Mouse (Mus musculus): ENCODE measurements around the gene Mrgprf. TPM values are rescaled to one million over a fixed set of nuclear protein-coding genes. Genes with fewer than 3 reads are reported as not detected.

Gene Mrgprf
- polyA plus RNA-seq, 1 experiment = 2.5 TPM

- peak in 1 of 2 experiments; percentile 36 for DNase-seq (ENCODE audit: extremely low spot score in 1 of 2, low spot score in 1 of 2)
Measured at GRCm38 (mm10) chr7:145299562-145300320, 887 bp upstream of the Mrgprf start.

GRCm38 (mm10) chr7:145301008-145301340 is 346 bp downstream of the Mrgprf start:
- DNase-seq (ENCODE audit: extremely low spot score in 1 of 2, low spot score in 1 of 2) = no peak

- DNase-seq (ENCODE audit: extremely low spot score in 1 of 2, low spot score in 1 of 2) = no peak
Measured at GRCm38 (mm10) chr7:145301341-145302005, 845 bp downstream of the Mrgprf start.

GRCm38 (mm10) chr7:145302488-145303285 is 2.1 kb downstream of the Mrgprf start:
- no peak for DNase-seq (ENCODE audit: extremely low spot score in 1 of 2, low spot score in 1 of 2)

- no peak for DNase-seq (ENCODE audit: extremely low spot score in 1 of 2, low spot score in 1 of 2)
Measured at GRCm38 (mm10) chr7:145304153-145304552, 3.5 kb downstream of the Mrgprf start.

- no peak for DNase-seq (ENCODE audit: extremely low spot score in 1 of 2, low spot score in 1 of 2)
Measured at GRCm38 (mm10) chr7:145307636-145308035, 7.0 kb downstream of the Mrgprf start.

GRCm38 (mm10) chr7:145308061-145308675 is 7.5 kb downstream of the Mrgprf start:
- no peak for DNase-seq (ENCODE audit: extremely low spot score in 1 of 2, low spot score in 1 of 2)

GRCm38 (mm10) chr7:145308866-145309265 is 8.2 kb downstream of the Mrgprf start:
- DNase-seq (ENCODE audit: extremely low spot score in 1 of 2, low spot score in 1 of 2) = no peak

GRCm38 (mm10) chr7:145309877-145310276 is 9.2 kb downstream of the Mrgprf start:
- no peak for DNase-seq (ENCODE audit: extremely low spot score in 1 of 2, low spot score in 1 of 2)

GRCm38 (mm10) chr7:145310526-145310925 is 9.9 kb downstream of the Mrgprf start:
- no peak for DNase-seq (ENCODE audit: extremely low spot score in 1 of 2, low spot score in 1 of 2)

GRCm38 (mm10) chr7:145312137-145312536 is 11.5 kb downstream of the Mrgprf start:
- DNase-seq (ENCODE audit: extremely low spot score in 1 of 2, low spot score in 1 of 2) = no peak

GRCm38 (mm10) chr7:145314785-145315411 is 14.3 kb downstream of the Mrgprf start, which contains the start of gene Mrgprd:
Gene Mrgprd, plus strand, starts transcription at chr7:145314835.
- no peak for DNase-seq (ENCODE audit: extremely low spot score in 1 of 2, low spot score in 1 of 2)

- DNase-seq (ENCODE audit: extremely low spot score in 1 of 2, low spot score in 1 of 2) = no peak
Measured at GRCm38 (mm10) chr7:145317522-145317921, 16.9 kb downstream of the Mrgprf start.

GRCm38 (mm10) chr7:145319481-145319880 is 18.9 kb downstream of the Mrgprf start:
- peak; percentile 30 to 59 for DNase-seq (ENCODE audit: extremely low spot score in 1 of 2, low spot score in 1 of 2)

GRCm38 (mm10) chr7:145323607-145324006 is 23.0 kb downstream of the Mrgprf start:
- DNase-seq (ENCODE audit: extremely low spot score in 1 of 2, low spot score in 1 of 2) = no peak

- DNase-seq (ENCODE audit: extremely low spot score in 1 of 2, low spot score in 1 of 2) = no peak
Measured at GRCm38 (mm10) chr7:145325697-145326096, 25.1 kb downstream of the Mrgprf start.

- DNase-seq (ENCODE audit: extremely low spot score in 1 of 2, low spot score in 1 of 2) = no peak
Measured at GRCm38 (mm10) chr7:145329982-145330381, 29.4 kb downstream of the Mrgprf start.

- DNase-seq (ENCODE audit: extremely low spot score in 1 of 2, low spot score in 1 of 2) = no peak
Measured at GRCm38 (mm10) chr7:145330641-145331040, 30.0 kb downstream of the Mrgprf start.

- no peak for DNase-seq (ENCODE audit: extremely low spot score in 1 of 2, low spot score in 1 of 2)
Measured at GRCm38 (mm10) chr7:145332376-145333041, 31.9 kb downstream of the Mrgprf start.

GRCm38 (mm10) chr7:145333936-145334335 is 33.3 kb downstream of the Mrgprf start:
- no peak for DNase-seq (ENCODE audit: extremely low spot score in 1 of 2, low spot score in 1 of 2)
